Mouse (Mus musculus) liver, adult 2 months (tissue): ENCODE measurements at regions not wholly inside any gene's neighbourhood (a gene's known extent, or its start where the extent isn't known, plus 50 kb on each side); places are given as distances from the start of the nearest gene placed in this dataset.

Experiments used
- CTCF ChIP-seq: fragments of 200-500 bp; IDR thresholded peaks from 2 replicates; pipeline ENCODE4 v1.5.1; 2011; ENCODE audit warnings: low read depth, low read length, control low read depth
- POLR2A ChIP-seq: fragments of 200-500 bp; IDR thresholded peaks from 2 replicates; pipeline ENCODE4 v1.6.1; 2011; ENCODE audit warnings: low read length, control low read depth; ENCODE audit not compliant: insufficient read depth; ENCODE audit errors: extremely low read depth

- no peak for TF ChIP-seq CTCF
- TF ChIP-seq POLR2A = no peak
Observed at GRCm38 (mm10) chr12:25242369-25242768, 145.4 kb upstream of the Id2 start.
